Mouse (Mus musculus) intestine, postnatal 0 days (tissue): ENCODE data around the gene Derl3. TPM values are rescaled to one million over a fixed set of nuclear protein-coding genes. Genes with fewer than 3 reads are reported as not detected.
A peak's percentile ranks its signal among the peaks of the same experiment; 100 is the strongest.

Experiments used
- ATAC-seq: fragments of 200-750 bp; cut with Nextera tagmentation; 2 replicates; pipeline ENCODE4 v1.8.0; 2017; ENCODE audit warnings: mild to moderate bottlenecking, moderate TSS enrichment, moderate library complexity
- H3K27ac ChIP-seq: fragments of 300-500 bp; sonication (generic); 2 replicates; pipeline ENCODE4 v1.5.1; 2014; ENCODE audit warnings: mild to moderate bottlenecking, low read depth, low read length, moderate library complexity
- H3K27me3 ChIP-seq: fragments of 300-500 bp; sonication (generic); replicated peaks from 2 replicates; pipeline ENCODE4 v1.6.1; 2014; ENCODE audit warnings: low read length, mixed read lengths; ENCODE audit not compliant: control insufficient read depth, insufficient read depth
- H3K36me3 ChIP-seq: fragments of 300-500 bp; sonication (generic); 2 replicates; pipeline ENCODE4 v1.6.1; 2014; ENCODE audit warnings: mild to moderate bottlenecking, moderate library complexity; ENCODE audit not compliant: control insufficient read depth, insufficient read depth
- H3K4me1 ChIP-seq: fragments of 300-500 bp; sonication (generic); replicated peaks from 2 replicates; pipeline ENCODE4 v1.6.1; 2014; ENCODE audit warnings: antibody characterized with exemption, low read length, mixed read lengths; ENCODE audit not compliant: control insufficient read depth, insufficient read depth
- H3K4me2 ChIP-seq: fragments of 300-500 bp; sonication (generic); replicated peaks from 2 replicates; pipeline ENCODE4 v1.6.1; 2014; ENCODE audit warnings: low read depth, mild to moderate bottlenecking, moderate library complexity
- H3K4me3 ChIP-seq: fragments of 300-500 bp; sonication (generic); 2 replicates; pipeline ENCODE4 v1.5.1; 2014; ENCODE audit warnings: low read depth, low read length
- H3K9ac ChIP-seq: fragments of 300-500 bp; sonication (generic); 2 replicates; pipeline ENCODE4 v1.6.1; 2014; ENCODE audit warnings: mild to moderate bottlenecking, low read depth, low read length
- H3K9me3 ChIP-seq: fragments of 300-500 bp; sonication (generic); 2 replicates; pipeline ENCODE4 v1.6.1; 2016; ENCODE audit warnings: mixed run types; ENCODE audit not compliant: control insufficient read depth
- CTCF ChIP-seq: sonication (generic); IDR thresholded peaks from 2 replicates; pipeline ENCODE4 v1.5.1; 2016; ENCODE audit warnings: low read depth, mild to moderate bottlenecking, control low read depth, antibody characterized with exemption, moderate library complexity
- WGBS: fragments of 180-500 bp; shearing (Covaris S2); extraction: QIAGEN DNeasy Blood & Tissue Kit; methylation state at CpG from one replicate; pipeline ENCODE4 v1.1.7; 2014; 5-methylcytosine and 5-hydroxymethylcytosine counted together
- polyA plus RNA-seq: library from polyadenylated mRNA; unstranded; fragments of >200 nt; fragmentation: Nextera tagmentation; extraction: Ambion mirVana; gene quantifications from 2 replicates; pipeline ENCODE4 v1.2.1, GENCODE M21; 2015

Gene Derl3
- polyA plus RNA-seq, 1 experiment from 2014 or later: 3.7 TPM

DNA sequence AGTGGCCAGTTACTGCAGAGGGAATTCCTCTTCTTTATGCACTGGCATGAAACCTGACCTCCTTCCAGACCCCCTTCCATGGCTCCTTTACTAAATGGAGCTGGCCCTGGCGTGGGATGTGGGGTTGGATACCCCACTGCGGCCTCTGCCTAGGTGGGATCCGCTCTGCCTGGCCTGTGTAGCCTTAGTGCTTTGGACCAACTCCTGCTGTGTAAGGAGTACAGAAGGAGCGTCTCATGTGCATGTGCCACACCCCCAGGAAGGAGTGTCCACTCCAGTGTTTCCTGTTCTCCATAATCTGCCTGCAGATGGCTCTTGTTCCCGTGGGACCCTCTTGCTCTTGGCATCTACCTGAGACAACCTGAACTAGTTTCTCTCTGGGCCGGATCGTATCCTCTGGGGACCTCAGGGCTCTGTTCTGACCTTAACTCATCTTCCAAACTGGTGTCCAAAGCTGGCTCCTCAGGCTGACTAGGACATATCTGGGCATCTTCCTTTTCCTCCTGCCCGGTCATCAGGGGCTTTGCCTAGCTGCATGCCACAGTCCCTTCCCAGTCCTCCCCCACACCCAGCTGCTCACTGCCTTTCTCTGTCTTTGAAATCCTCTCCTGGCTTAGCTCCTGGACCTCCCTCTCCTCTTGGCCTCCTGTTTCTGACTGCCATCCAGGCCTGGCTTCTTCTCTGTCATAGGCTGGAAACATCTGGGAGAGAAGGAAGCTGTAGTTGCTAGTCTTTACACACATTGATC is 3.6 kb upstream of the Derl3 start:
- H3K4me2 ChIP-seq: no peak overlapping the region
- H3K9me3 ChIP-seq: no peaks in the 10 kb centered on the region
- no peaks in the 10 kb centered on the region for H3K27me3 ChIP-seq
- H3K4me3 ChIP-seq: no peak overlapping the region
- H3K36me3 ChIP-seq: 0 out of 2 replicates have a peak, but pooled peaks cover 1% of the 10 kb centered on the region
- no peak for ATAC-seq
- TF ChIP-seq CTCF: no peak
- 41% methylated on average over 8 of the region's 8 CpGs for whole genome bisulfite sequencing
- H3K4me1 ChIP-seq: peaks cover 4% of the 10 kb centered on the region
- no peak overlapping the region for H3K27ac ChIP-seq
- H3K9ac ChIP-seq: no peak overlapping the region

- H3K9ac ChIP-seq: no peak overlapping the region
- no peak overlapping the region for H3K27ac ChIP-seq
- H3K27me3 ChIP-seq: no peaks in the 10 kb centered on the region
- 73% methylated on average over 6 of the region's 6 CpGs for WGBS
- no peak overlapping the region for H3K4me2 ChIP-seq
- no peak for TF ChIP-seq CTCF
- H3K9me3 ChIP-seq: no peaks in the 10 kb centered on the region
- ATAC-seq: no peak
- no peak overlapping the region for H3K4me3 ChIP-seq
- peaks cover 27% of the 10 kb centered on the region for H3K36me3 ChIP-seq
- H3K4me1 ChIP-seq: peaks cover 4% of the 10 kb centered on the region
These were observed 1.4 kb downstream of the Derl3 start for GRCm38 (mm10) chr10:75894601-75895000.

DNA sequence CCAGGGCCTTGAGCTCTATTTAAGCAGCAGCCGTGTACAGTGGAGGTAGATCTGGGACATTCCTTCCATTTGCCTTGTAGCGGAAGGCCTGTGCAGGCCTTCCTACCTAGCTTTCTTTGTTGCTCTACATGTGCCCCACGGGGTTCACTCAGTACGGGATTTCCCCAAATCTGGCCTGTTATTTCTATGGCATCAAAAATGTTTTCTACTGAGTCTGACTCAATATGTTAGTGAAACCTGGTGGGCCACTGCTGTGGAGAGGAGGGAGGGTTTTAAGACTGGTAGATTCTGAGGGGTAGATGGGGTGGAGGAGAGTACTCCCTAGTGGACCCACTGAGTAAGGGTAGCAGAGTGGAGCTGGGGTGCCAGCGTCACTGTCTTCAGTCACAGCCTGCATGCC is 2.5 kb downstream of the Derl3 start:
- no peaks in the 10 kb centered on the region for H3K9me3 ChIP-seq
- no peaks in the 10 kb centered on the region for H3K27me3 ChIP-seq
- peaks cover 4% of the 10 kb centered on the region for H3K4me1 ChIP-seq
- no peak for ATAC-seq
- no peak for TF ChIP-seq CTCF
- H3K36me3 ChIP-seq: peaks cover 31% of the 10 kb centered on the region
- WGBS: 90% methylated on average over 5 of the region's 5 CpGs
- H3K4me3 ChIP-seq: no peak overlapping the region
- no peak overlapping the region for H3K9ac ChIP-seq
- H3K4me2 ChIP-seq: no peak overlapping the region
- H3K27ac ChIP-seq: no peak overlapping the region

- TF ChIP-seq CTCF: no peak
- Histone ChIP-seq H3K4me1 (peaks cover 4% of the 10 kb centered on the region), H3K36me3 (peaks cover 35% of the 10 kb centered on the region), H3K27ac (no peak overlapping the region), H3K9me3 (no peaks in the 10 kb centered on the region), H3K4me3 (no peak overlapping the region), H3K27me3 (no peaks in the 10 kb centered on the region), H3K4me2 (no peak overlapping the region), H3K9ac (no peak overlapping the region)
- no peak for ATAC-seq
- WGBS: 100% methylated on average over 1 of the region's 1 CpGs
These were observed 3.0 kb downstream of the Derl3 start for GRCm38 (mm10) chr10:75896208-75896607.

DNA sequence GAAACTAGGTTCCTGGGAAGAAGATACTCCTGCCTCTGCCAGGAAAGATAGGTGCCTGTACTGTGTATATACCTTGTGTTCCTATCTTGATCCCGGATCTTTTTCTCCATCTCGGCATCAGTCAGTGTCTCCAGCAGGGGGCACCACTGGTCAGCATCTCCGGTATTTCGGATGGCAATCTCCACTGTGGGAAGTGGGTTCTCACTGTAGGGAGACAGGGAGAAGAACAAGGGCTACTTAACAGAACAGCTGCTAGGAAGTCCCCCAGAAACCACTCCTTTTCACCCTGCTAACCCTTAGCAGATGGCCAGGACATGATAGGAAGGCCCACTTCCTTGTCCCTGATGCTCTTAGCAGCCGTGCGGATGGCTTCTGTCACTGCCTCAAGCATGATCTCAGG is 4.2 kb downstream of the Derl3 start:
- Histone ChIP-seq H3K4me3 (no peak overlapping the region), H3K4me1 (peaks cover 4% of the 10 kb centered on the region), H3K9me3 (no peaks in the 10 kb centered on the region), H3K4me2 (no peak overlapping the region), H3K27me3 (no peaks in the 10 kb centered on the region), H3K36me3 (peaks cover 47% of the 10 kb centered on the region), H3K9ac (no peak overlapping the region), H3K27ac (no peak overlapping the region)
- no peak for ATAC-seq
- TF ChIP-seq CTCF: peak; percentile 89
- 32% methylated on average over 6 of the region's 6 CpGs for WGBS

DNA sequence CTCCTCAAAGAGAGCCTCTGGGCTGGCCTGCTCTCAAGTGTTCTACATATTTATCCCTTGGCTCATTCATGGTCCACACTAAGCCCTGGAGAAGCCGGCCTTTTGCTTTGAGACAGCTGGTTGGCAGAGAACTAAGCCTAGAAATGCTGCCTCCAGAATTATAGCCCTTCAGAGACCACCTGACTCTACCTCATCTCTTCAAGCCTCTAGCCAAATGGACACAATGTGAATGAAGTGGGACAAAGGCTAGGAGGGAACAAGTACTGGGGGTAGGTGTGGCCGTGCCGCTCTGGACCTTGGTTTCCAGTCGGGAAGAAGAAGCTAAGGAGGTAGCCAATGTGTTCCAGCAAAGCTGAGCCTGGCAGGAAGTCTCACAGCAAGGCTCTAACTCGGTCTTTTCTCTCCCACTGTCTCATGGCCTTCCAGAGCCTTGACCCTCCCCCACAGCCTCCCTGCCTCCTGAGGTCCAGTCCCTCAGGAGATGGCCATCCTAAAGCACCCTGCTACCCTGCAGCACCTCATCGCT is 4.9 kb downstream of the Derl3 start:
- 77% methylated on average over 6 of the region's 6 CpGs for WGBS

More for the DNA sequence above, 4.9 kb downstream of the Derl3 start:
- H3K4me2 ChIP-seq: no peak overlapping the region
- ATAC-seq: no peak
- H3K27me3 ChIP-seq: no peaks in the 10 kb centered on the region
- no peaks in the 10 kb centered on the region for H3K9me3 ChIP-seq
- TF ChIP-seq CTCF: no peak
- peaks cover 4% of the 10 kb centered on the region for H3K4me1 ChIP-seq
- no peak overlapping the region for H3K27ac ChIP-seq
- H3K9ac ChIP-seq: no peak overlapping the region
- no peak overlapping the region for H3K4me3 ChIP-seq
- peaks cover 53% of the 10 kb centered on the region for H3K36me3 ChIP-seq
